Mouse (Mus musculus) cerebellum, postnatal 10 days (tissue): ENCODE results near the gene Kif6.
A peak's percentile ranks its signal among the peaks of the same experiment; 100 is the strongest.

ENCODE experiments used
- DNase-seq, 2 experiments: peaks; one replicate each; pipeline ENCODE4 v3.0.0; 2021; ENCODE audit warnings: mixed read lengths in 2 of 2

Kif6 gene

GRCm38 (mm10) chr17:49738351-49738750 lies 123.4 kb downstream of the Kif6 start:
- DNase-seq = peak; percentile 45 to 64

- no peak for DNase-seq
These were observed 125.2 kb downstream of the Kif6 start for GRCm38 (mm10) chr17:49739896-49740679.

- DNase-seq = peak; percentile 21 to 40
These were observed 126.2 kb downstream of the Kif6 start for GRCm38 (mm10) chr17:49741172-49741571.

DNA sequence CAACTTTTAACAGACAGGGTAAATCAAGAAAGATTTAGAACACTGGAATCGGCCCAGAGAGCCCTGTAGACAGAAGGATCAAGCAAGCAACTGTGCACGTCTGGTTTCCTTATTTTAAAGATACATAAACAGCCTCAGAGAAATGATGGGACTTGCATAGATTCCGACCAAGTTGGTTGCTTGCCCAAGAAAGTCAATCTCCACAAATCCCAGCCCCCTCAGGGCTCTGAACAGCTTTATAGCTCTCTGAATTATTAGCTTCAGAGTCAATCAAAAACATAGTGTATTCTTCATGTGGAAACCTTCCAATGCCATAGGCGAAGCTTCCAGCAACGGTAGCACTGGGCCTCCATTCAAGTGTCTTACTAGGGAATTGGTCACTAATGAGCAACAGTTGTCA lies 127.0 kb downstream of the Kif6 start:
- DNase-seq = no peak

GRCm38 (mm10) chr17:49743580-49744463 lies 128.9 kb downstream of the Kif6 start:
- DNase-seq = no peak

DNA sequence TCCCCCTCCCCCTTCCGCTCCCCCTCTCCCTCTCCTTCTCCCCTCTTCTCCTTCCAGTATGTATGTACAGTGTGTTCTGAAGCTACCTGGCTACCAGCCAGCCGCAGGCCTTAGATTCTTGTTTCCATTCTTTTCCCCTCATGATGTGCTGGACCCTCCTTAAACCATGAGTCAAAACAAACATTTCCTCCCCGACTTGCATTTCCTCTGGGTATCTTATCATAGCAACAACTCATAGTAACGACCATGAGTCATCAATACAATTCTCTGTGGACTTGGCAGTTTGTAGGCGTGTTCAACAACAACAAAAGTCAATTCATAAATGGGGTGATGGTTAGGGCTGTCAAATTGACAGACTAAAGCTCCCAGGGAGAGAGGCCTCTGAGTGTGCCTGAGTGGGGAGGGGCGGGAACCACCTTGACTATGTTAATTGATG lies 136.0 kb downstream of the Kif6 start:
- DNase-seq = no peak

- DNase-seq = no peak
These were observed 138.9 kb downstream of the Kif6 start for GRCm38 (mm10) chr17:49753874-49754273.

DNA sequence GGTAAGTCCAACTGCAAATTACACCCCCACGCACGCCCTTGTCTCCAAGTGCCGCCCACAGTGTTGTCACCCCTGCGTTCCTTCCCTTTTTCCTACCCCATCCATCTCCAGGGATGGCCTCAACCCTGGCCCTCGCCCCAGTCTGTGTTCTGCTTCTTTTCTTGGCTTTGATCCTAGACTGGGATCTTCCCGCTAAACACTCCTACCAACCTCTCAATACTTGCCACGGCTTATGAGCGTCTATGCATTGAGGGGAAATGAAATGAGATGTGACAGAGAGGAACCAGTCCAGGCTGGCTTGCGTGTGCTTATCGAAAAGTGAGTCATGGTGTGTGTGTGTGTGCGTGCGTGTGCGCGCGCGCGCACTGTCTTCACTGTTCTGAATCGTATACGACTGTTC lies 141.9 kb downstream of the Kif6 start:
- peak; percentile 48 to 54 for DNase-seq

- DNase-seq = no peak
These were observed 144.1 kb downstream of the Kif6 start for GRCm38 (mm10) chr17:49759047-49759446.

- DNase-seq = no peak
These were observed 146.3 kb downstream of the Kif6 start for GRCm38 (mm10) chr17:49761260-49761659.

- no peak for DNase-seq
These were observed 146.9 kb downstream of the Kif6 start for GRCm38 (mm10) chr17:49761838-49762237.

GRCm38 (mm10) chr17:49764963-49765362 lies 150.0 kb downstream of the Kif6 start:
- DNase-seq = no peak

GRCm38 (mm10) chr17:49767717-49768370 lies 152.9 kb downstream of the Kif6 start:
- no peak for DNase-seq

- no peak for DNase-seq
These were observed 156.9 kb downstream of the Kif6 start for GRCm38 (mm10) chr17:49771703-49772315.

DNA sequence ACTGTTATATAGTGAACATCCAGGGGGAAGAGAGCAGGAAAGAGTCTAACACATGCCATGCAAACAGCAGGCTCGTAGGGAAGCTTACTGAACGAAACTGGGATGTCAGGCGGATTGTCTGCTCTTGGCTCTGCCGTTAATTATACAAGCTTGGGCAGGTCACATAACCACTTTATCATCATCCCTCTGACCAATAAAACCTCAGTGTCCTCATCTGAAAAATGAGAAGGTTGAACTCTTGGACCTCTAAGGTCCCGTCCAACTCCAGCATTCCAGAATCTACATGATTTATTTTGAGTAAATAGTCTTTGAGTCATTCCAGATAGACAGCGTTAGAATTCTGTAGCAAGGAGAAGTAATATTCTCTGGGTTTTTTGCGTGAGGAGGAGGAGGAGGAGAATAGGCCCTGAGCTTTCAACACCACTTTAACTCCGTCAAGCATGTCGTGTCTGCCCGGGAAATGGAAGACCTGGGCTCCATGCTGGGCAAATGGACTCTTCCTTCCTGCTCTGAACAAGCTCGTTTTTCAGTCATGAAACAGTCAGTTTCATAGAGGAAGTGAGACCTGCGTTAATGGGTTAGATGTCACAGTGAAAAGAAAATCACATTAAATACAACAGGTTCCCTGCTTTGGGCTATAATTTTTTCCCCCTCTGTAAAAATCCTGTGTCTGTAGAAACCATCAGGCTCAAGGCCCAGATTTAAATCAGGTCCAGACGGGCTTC lies 162.3 kb downstream of the Kif6 start:
- no peak for DNase-seq

- DNase-seq = no peak
These were observed 164.1 kb downstream of the Kif6 start for GRCm38 (mm10) chr17:49779066-49779465.

GRCm38 (mm10) chr17:49779576-49779975 lies 164.6 kb downstream of the Kif6 start:
- DNase-seq = peak; percentile 40 to 71

GRCm38 (mm10) chr17:49785851-49786250 lies 170.9 kb downstream of the Kif6 start:
- no peak for DNase-seq

DNA sequence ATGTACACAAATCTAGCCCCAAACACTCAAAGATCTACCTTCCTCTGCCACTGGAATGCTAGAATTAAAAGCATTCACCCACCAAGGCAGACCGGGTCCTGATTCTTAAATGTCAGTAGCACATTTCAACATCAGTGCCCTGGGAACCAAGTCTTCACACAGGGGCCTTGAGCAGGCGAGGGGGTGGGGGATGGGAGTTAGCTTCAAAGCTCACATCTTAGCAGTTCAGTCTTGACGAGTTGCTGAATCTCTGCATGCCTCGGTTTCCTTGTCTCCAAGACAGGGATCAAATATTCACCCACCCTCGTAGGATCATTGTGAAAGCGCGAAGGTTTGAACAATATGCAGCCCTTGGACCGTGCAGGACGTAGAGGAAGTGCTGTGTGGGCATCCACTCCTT lies 172.4 kb downstream of the Kif6 start:
- DNase-seq = no peak

GRCm38 (mm10) chr17:49788187-49788974 lies 173.4 kb downstream of the Kif6 start:
- DNase-seq = peak; percentile 23 to 24

DNA sequence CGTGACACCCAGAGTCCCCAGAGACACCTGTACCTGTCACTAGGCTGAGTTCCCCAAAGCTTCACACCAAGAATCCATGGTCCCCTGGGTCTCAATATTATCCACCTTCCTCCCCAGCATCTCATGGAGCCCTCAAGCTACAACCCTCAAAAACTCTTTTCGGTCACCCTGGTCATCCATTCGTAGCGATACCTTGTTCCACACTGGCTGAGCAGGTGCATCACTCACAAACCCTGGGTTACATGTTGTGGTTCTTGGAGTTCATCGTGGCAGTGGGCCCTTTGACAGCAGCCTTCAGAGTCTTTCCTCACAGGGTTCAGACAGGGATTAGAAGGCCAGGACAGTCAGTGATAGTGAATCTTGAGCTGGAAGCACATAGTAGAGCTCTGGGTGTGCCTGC lies 176.6 kb downstream of the Kif6 start:
- DNase-seq = no peak
